Mouse (Mus musculus) liver, embryonic 12.5 days (tissue): ENCODE measurements around the gene Tlx2. TPM values are rescaled to one million over a fixed set of nuclear protein-coding genes. Genes with fewer than 3 reads are reported as not detected.
A peak's percentile ranks its signal among the peaks of the same experiment; 100 is the strongest.

Source experiments
- ATAC-seq: fragments of 200-750 bp; cut with Nextera tagmentation; 2 replicates; pipeline ENCODE4 v1.8.0; 2017; ENCODE audit warnings: moderate number of reproducible peaks, mild to moderate bottlenecking, moderate library complexity
- H3K27ac ChIP-seq: fragments of 300-500 bp; sonication (generic); 2 replicates; pipeline ENCODE4 v1.5.1; 2016; ENCODE audit warnings: mild to moderate bottlenecking
- H3K27me3 ChIP-seq: fragments of 300-500 bp; sonication (generic); replicated peaks from 2 replicates; pipeline ENCODE4 v1.6.1; 2016; ENCODE audit warnings: mild to moderate bottlenecking, moderate library complexity
- H3K36me3 ChIP-seq: fragments of 300-500 bp; sonication (generic); 2 replicates; pipeline ENCODE4 v1.6.1; 2016; ENCODE audit warnings: mild to moderate bottlenecking, moderate library complexity
- H3K4me1 ChIP-seq: fragments of 300-500 bp; sonication (generic); 2 replicates; pipeline ENCODE4 v1.6.1; 2016
- H3K4me2 ChIP-seq: fragments of 300-500 bp; sonication (generic); 2 replicates; pipeline ENCODE4 v1.6.1; 2016; ENCODE audit warnings: mild to moderate bottlenecking, moderate library complexity
- H3K4me3 ChIP-seq: fragments of 300-500 bp; sonication (generic); 2 replicates; pipeline ENCODE4 v1.5.1; 2016; ENCODE audit warnings: mild to moderate bottlenecking, moderate library complexity
- H3K9ac ChIP-seq: fragments of 300-500 bp; sonication (generic); 2 replicates; pipeline ENCODE4 v1.6.1; 2016; ENCODE audit warnings: mild to moderate bottlenecking, moderate library complexity
- H3K9me3 ChIP-seq: fragments of 300-500 bp; sonication (generic); replicated peaks from 2 replicates; pipeline ENCODE4 v1.6.1; 2016; ENCODE audit warnings: mild to moderate bottlenecking, moderate library complexity
- WGBS: fragments of 180-500 bp; shearing (Covaris S2); methylation state at CpG from one replicate; pipeline ENCODE4 v1.1.7; 2016; ENCODE audit not compliant: insufficient replicate concordance; 5-methylcytosine and 5-hydroxymethylcytosine counted together
- polyA plus RNA-seq: library from polyadenylated mRNA; unstranded; fragments of >200 nt; fragmentation: Nextera tagmentation; extraction: Ambion mirVana; gene quantifications from 2 replicates; pipeline ENCODE4 v1.2.1, GENCODE M21; 2016

Tlx2 gene
- polyA plus RNA-seq, 1 experiment from 2014 or later, result 0.42 TPM

DNA sequence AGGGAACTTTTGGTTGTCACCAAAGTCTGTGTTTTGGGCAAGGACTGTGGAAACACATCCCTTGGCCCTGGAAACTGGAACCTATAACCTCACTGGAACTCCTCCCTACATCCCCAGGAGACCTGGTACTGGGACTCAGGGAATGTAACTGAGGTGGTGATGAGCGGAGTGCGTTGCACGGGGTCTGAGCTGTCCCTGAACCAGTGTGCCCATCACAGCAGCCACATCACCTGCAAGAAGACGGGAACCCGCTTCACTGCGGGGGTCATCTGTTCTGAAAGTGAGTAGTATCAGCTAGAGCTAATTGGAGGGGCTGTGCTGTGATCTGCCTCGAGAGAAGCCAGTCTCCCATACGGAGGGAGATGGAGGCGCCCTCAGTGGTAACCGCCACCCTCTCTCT is 20.7 kb downstream of the Tlx2 start:
- H3K27me3 ChIP-seq, result no peaks in the 10 kb centered on the region
- no peaks in the 10 kb centered on the region for H3K9me3 ChIP-seq
- H3K27ac ChIP-seq, result 0 out of 2 replicates have a peak overlapping the region, but pooled peaks have one; percentile 50
- H3K4me3 ChIP-seq, result no peak overlapping the region
- H3K4me1 ChIP-seq, result peaks cover 37% of the 10 kb centered on the region
- WGBS, result 62% methylated on average over 10 of the region's 10 CpGs
- H3K36me3 ChIP-seq, result peaks cover 27% of the 10 kb centered on the region
- no peak overlapping the region for H3K4me2 ChIP-seq
- no peak overlapping the region for H3K9ac ChIP-seq
- ATAC-seq, result no peak

- Histone ChIP-seq H3K4me2 (no peak overlapping the region), H3K4me1 (peaks cover 15% of the 10 kb centered on the region), H3K36me3 (no peaks in the 10 kb centered on the region), H3K4me3 (no peak overlapping the region), H3K27ac (no peak overlapping the region), H3K9me3 (no peaks in the 10 kb centered on the region), H3K9ac (no peak overlapping the region), H3K27me3 (no peaks in the 10 kb centered on the region)
- WGBS, result 66% methylated on average over 9 of the region's 9 CpGs
- no peak for ATAC-seq
These were observed 25.4 kb downstream of the Tlx2 start for GRCm38 (mm10) chr6:83044742-83045141.

GRCm38 (mm10) chr6:83043993-83044392 is 26.1 kb downstream of the Tlx2 start:
- Histone ChIP-seq H3K4me1 (peaks cover 18% of the 10 kb centered on the region), H3K27me3 (no peaks in the 10 kb centered on the region), H3K9me3 (no peaks in the 10 kb centered on the region), H3K9ac (no peak overlapping the region), H3K4me2 (no peak overlapping the region), H3K36me3 (no peaks in the 10 kb centered on the region), H3K27ac (no peak overlapping the region; the same call in 1 of the 2 replicates), H3K4me3 (no peak overlapping the region)
- 87% methylated on average over 5 of the region's 5 CpGs for WGBS
- no peak for ATAC-seq

GRCm38 (mm10) chr6:83043561-83043960 is 26.5 kb downstream of the Tlx2 start:
- H3K9ac ChIP-seq, result no peak overlapping the region
- peaks cover 22% of the 10 kb centered on the region for H3K4me1 ChIP-seq
- no peak for ATAC-seq
- no peak overlapping the region for H3K4me3 ChIP-seq
- H3K27me3 ChIP-seq, result no peaks in the 10 kb centered on the region
- H3K4me2 ChIP-seq, result no peak overlapping the region
- WGBS, result 61% methylated on average over 6 of the region's 6 CpGs
- H3K36me3 ChIP-seq, result no peaks in the 10 kb centered on the region
- no peak overlapping the region; the same call in 1 of the 2 replicates for H3K27ac ChIP-seq
- no peaks in the 10 kb centered on the region for H3K9me3 ChIP-seq

GRCm38 (mm10) chr6:83040601-83041000 is 29.5 kb downstream of the Tlx2 start:
- Histone ChIP-seq H3K27me3 (peaks cover 12% of the 10 kb centered on the region; the same call in 1 of the 2 replicates), H3K4me2 (no peak overlapping the region), H3K9ac (no peak overlapping the region), H3K4me1 (peaks cover 30% of the 10 kb centered on the region), H3K36me3 (no peaks in the 10 kb centered on the region), H3K9me3 (no peaks in the 10 kb centered on the region), H3K27ac (peak overlapping the region; percentile 0; the same call in 1 of the 2 replicates), H3K4me3 (no peak overlapping the region)
- 78% methylated on average over 5 of the region's 5 CpGs for WGBS
- no peak for ATAC-seq

DNA sequence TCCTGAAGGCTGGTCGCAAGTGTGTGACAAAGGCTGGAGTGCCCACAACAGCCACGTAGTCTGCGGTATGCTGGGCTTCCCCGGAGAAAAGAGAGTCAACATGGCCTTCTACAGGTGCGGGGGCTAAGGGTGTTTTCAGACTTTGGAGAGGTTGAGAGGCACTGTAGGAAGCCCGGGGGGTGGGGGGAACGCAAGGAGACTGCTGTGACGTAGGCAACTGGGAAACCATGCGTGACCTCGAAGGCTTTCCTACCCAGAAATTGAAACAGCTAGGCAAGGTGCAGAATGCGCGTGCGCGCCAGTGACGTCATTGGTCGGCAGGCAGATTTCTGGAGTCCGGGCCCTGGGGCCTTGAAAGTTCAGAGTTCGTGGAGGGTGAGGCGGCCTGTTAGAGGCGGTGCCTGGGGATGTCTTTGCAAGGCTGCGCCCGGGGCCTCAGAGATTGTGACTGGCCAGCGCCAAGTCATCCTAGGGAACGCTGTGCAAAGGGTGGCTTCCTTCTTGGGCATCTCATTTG is 31.5 kb downstream of the Tlx2 start:
- ATAC-seq, result peak; percentile 98
- peaks cover 43% of the 10 kb centered on the region for H3K4me1 ChIP-seq
- no peaks in the 10 kb centered on the region for H3K9me3 ChIP-seq
- H3K4me2 ChIP-seq, result peak overlapping the region; percentile 66
- peak overlapping the region; percentile 30 for H3K4me3 ChIP-seq
- H3K27me3 ChIP-seq, result peaks cover 28% of the 10 kb centered on the region; the same call in 1 of the 2 replicates
- no peaks in the 10 kb centered on the region for H3K36me3 ChIP-seq
- WGBS, result 13% methylated on average over 24 of the region's 24 CpGs
- H3K9ac ChIP-seq, result peak overlapping the region; percentile 62
- peak overlapping the region; percentile 92 for H3K27ac ChIP-seq

GRCm38 (mm10) chr6:83037188-83037587 is 32.9 kb downstream of the Tlx2 start:
- Histone ChIP-seq H3K4me2 (no peak overlapping the region), H3K4me1 (peaks cover 50% of the 10 kb centered on the region)
- 79% methylated on average over 8 of the region's 8 CpGs for WGBS

DNA sequence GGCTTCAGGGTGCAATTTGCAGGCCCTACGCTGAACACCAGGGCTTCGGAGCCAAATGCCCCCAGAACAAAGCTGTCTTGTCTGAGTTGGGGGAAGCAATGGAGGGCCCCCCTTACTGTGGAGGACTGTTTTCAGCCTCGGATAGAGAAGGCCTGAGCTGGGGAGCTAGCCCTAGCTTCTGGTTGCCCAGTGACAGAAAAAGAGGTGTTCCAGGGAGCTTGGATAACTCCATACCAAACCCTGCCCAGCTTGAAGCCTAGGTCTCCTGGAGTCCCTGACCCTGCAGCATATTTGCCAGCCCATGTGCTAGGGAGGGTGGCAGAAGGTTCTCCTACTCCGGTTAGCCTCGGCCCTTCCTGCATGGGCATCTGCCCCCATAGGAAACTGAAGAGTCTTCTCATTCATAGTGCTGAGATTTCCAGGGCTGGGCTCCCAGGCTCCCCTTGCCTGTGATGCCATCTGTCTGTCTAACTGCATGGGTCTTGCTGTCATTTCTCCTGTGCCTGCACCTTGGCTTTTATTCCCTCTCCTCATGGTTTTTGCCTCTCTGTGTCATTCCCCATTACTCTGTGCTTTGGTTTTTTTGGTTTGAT is 35.5 kb downstream of the Tlx2 start:
- Histone ChIP-seq H3K27me3 (peaks cover 46% of the 10 kb centered on the region; the same call in 1 of the 2 replicates), H3K4me3 (peak overlapping the region; percentile 80; the same call in 1 of the 2 replicates), H3K4me2 (peak overlapping the region; percentile 87), H3K9me3 (no peaks in the 10 kb centered on the region), H3K27ac (0 out of 2 replicates have a peak overlapping the region, but pooled peaks have one; percentile 84), H3K36me3 (peaks cover 26% of the 10 kb centered on the region), H3K9ac (no peak overlapping the region), H3K4me1 (peaks cover 65% of the 10 kb centered on the region)
- whole genome bisulfite sequencing, result 59% methylated on average over 5 of the region's 5 CpGs
- no peak for ATAC-seq

More at GRCm38 (mm10) chr6:83037188-83037587, 32.9 kb downstream of the Tlx2 start:
- no peak for ATAC-seq
- Histone ChIP-seq H3K36me3 (peaks cover under 1% of the 10 kb centered on the region; the same call in 1 of the 2 replicates), H3K9me3 (no peaks in the 10 kb centered on the region), H3K9ac (no peak overlapping the region), H3K27ac (no peak overlapping the region), H3K27me3 (peaks cover 28% of the 10 kb centered on the region; the same call in 1 of the 2 replicates), H3K4me3 (no peak overlapping the region)

DNA sequence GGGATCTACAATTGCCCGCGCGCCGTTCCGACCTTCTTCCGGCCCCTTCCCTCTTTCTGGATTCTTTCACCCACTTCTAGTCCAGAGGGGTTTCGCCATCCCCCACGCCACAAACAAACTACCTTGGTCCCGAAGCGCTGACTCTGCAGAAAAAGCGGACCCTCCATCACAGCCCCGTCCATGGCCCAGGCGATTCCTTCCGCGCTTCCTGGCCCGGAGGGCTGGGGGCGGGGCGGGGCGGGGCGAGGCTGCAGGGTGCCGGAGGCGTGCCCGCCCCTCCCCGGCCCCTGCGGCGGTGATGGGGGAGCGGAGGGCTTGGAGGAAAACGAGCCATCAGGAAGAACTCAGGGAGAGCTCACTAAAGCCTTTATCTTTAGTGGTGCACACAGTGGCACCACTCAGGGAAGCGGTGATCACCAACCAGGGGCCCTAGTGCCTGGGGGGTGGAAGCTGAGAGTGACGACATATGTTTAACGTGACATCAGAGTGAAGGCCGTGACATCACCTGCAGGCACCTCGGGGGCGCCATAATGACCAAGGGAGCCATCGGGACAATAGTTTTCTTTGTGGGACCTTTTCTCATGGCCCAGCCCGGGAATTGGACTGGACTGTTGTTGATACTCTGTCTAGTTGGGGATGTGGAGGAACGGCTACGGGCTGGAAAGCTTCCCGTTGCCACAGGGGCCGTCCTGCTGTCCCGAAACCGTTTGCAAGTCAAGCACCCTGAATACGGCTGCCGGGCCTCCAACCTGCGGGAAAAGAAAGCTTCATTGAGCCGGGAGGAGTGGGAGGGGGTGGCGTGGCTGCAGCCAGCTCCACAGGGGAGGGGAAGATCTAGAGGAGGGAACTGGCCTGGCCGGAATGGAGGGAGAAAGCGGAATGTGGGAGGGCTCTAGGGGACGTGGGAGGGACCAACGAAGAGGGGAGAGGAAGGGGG is 36.6 kb downstream of the Tlx2 start, which contains the start of the genes Dok1 and Loxl3:
TSS of gene Dok1 (minus strand) at position 223 of the 937 bp plus-strand sequence.
TSS of gene Loxl3 (plus strand) at position 925 of the 937 bp plus-strand sequence.
- peaks cover 63% of the 10 kb centered on the region for H3K4me1 ChIP-seq
- peak; percentile 87 for ATAC-seq
- WGBS, result 2% methylated on average over 51 of the region's 51 CpGs

GRCm38 (mm10) chr6:83032769-83033191 is 37.3 kb downstream of the Tlx2 start:
- Histone ChIP-seq H3K4me2 (peak overlapping the region; percentile 87), H3K36me3 (peaks cover 28% of the 10 kb centered on the region), H3K27me3 (peaks cover 46% of the 10 kb centered on the region; the same call in 1 of the 2 replicates), H3K27ac (peak overlapping the region; percentile 84), H3K9me3 (no peaks in the 10 kb centered on the region), H3K9ac (peak overlapping the region; percentile 91), H3K4me1 (peaks cover 63% of the 10 kb centered on the region), H3K4me3 (peak overlapping the region; percentile 80)
- under 1% methylated on average over 31 of the region's 31 CpGs for WGBS
- ATAC-seq, result peak; percentile 75

More for the DNA sequence above, 36.6 kb downstream of the Tlx2 start, which contains the start of the genes Dok1 and Loxl3:
- Histone ChIP-seq H3K9me3 (no peaks in the 10 kb centered on the region), H3K4me3 (peak within 1 kb of the TSS; percentile 80), H3K36me3 (peaks cover 28% of the 10 kb centered on the region), H3K9ac (peak within 1 kb of the TSS; percentile 91), H3K4me2 (peak within 1 kb of the TSS; percentile 87), H3K27ac (peak within 1 kb of the TSS; percentile 84), H3K27me3 (peaks cover 46% of the 10 kb centered on the region; the same call in 1 of the 2 replicates)

DNA sequence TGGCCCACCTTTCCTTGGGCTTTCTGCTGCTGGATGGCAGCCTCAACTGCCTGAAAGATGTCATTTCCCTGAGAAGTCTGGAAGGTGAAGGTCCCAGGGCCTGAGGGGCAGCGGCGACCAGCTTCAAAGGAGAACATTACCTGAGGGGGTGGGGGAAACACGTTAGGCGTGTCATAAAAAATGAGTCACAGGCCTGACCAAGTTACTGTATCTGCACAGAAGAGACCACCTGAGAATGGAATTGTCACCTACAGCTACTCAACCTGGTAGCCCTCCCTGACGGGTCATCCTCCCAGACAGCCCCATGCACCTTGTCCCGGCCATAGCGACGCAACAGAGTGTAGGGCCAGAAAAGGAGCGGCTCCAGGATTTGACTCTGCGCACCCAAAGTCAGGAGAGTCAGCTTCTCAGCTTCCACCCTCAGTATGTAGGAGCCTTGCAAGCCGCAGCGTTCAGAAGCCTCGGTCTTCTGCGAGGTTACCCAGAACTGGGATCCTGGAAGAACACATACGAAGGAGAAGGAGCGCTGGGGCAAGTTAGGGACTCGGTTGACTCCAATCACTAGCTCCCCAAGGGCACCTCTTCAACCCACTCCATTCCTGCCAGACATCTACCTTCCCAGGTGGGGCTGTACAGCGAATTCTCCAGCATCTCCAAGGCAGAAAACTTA is 38.0 kb downstream of the Tlx2 start:
- Histone ChIP-seq H3K4me3 (peak overlapping the region; percentile 80), H3K27ac (peak overlapping the region; percentile 84), H3K9me3 (no peaks in the 10 kb centered on the region), H3K9ac (peak overlapping the region; percentile 91), H3K4me2 (peak overlapping the region; percentile 87), H3K4me1 (peaks cover 65% of the 10 kb centered on the region), H3K36me3 (peaks cover 28% of the 10 kb centered on the region), H3K27me3 (peaks cover 42% of the 10 kb centered on the region; the same call in 1 of the 2 replicates)
- no peak for ATAC-seq
- WGBS, result 53% methylated on average over 18 of the region's 18 CpGs
